Mouse (Mus musculus) heart, adult 2 months (tissue): ENCODE measurements around the gene Naa50. TPM values are rescaled to one million over a fixed set of nuclear protein-coding genes. Genes with fewer than 3 reads are reported as not detected.

ENCODE experiments used
- DNase-seq, 2 experiments: peaks; one replicate each; pipeline ENCODE4 v3.0.0; 2021
- H3K27ac ChIP-seq: fragments of 200-600 bp; 2 replicates; pipeline ENCODE4 v1.8.1; 2022
- H3K27me3 ChIP-seq: fragments of 200-500 bp; 2 replicates; pipeline ENCODE4 v1.6.1; 2012; ENCODE audit warnings: mild to moderate bottlenecking, low read length, inconsistent platforms, mixed read lengths; ENCODE audit not compliant: control insufficient read depth, insufficient read depth
- H3K36me3 ChIP-seq: fragments of 200-500 bp; 2 replicates; pipeline ENCODE4 v1.6.1; 2012; ENCODE audit warnings: low read length, inconsistent platforms; ENCODE audit not compliant: control insufficient read depth, insufficient read depth
- H3K4me1 ChIP-seq: fragments of 200-500 bp; 2 replicates; pipeline ENCODE4 v1.6.1; 2011; ENCODE audit warnings: low read length; ENCODE audit not compliant: control insufficient read depth, insufficient read depth
- H3K4me3 ChIP-seq: fragments of 200-600 bp; 2 replicates; pipeline ENCODE4 v1.8.1; 2022
- H3K79me2 ChIP-seq: fragments of 200-500 bp; replicated peaks from 2 replicates; pipeline ENCODE4 v1.6.1; 2012; ENCODE audit warnings: mild to moderate bottlenecking, inconsistent platforms, low read length, moderate library complexity, mixed read lengths; ENCODE audit not compliant: control insufficient read depth, insufficient read depth
- H3K9ac ChIP-seq: fragments of 200-500 bp; 2 replicates; pipeline ENCODE4 v1.6.1; 2012; ENCODE audit warnings: low read depth, mild to moderate bottlenecking, control low read depth, inconsistent platforms, low read length, mixed read lengths
- CTCF ChIP-seq: fragments of 200-600 bp; IDR thresholded peaks from 2 replicates; pipeline ENCODE4 v1.8.1; 2022; ENCODE audit warnings: antibody characterized with exemption, mild to moderate bottlenecking, moderate library complexity
- EP300 ChIP-seq: fragments of 200-500 bp; IDR thresholded peaks from 2 replicates; pipeline ENCODE4 v1.6.1; 2011; ENCODE audit warnings: low read depth, low read length, control low read depth; ENCODE audit not compliant: insufficient read depth
- POLR2A ChIP-seq: fragments of 200-500 bp; IDR thresholded peaks from 2 replicates; pipeline ENCODE4 v1.6.1; 2011; ENCODE audit warnings: mild to moderate bottlenecking, low read depth, low read length, control low read depth; ENCODE audit not compliant: insufficient read depth
- WGBS: fragments of 180-500 bp; shearing (Covaris S2); methylation state at CpG from one replicate; pipeline ENCODE4 v1.1.7; 2018; 5-methylcytosine and 5-hydroxymethylcytosine counted together
- intact Hi-C: fragments of 180-260 bp; cut with DNase I; formaldehyde crosslinking; loops from one replicate; pipeline ENCODE4 v1.15.1; 2025
- polyA plus RNA-seq: library from polyadenylated mRNA; depleted of rRNA; stranded (reverse); fragments of >200 nt; gene quantifications from 2 replicates; pipeline ENCODE4 v1.2.3, GENCODE M21; 2012; rRNA removed
- total RNA-seq, 2 experiments: library from RNA; stranded (reverse); gene quantifications; 2 replicates each; pipeline ENCODE4 v1.2.3; 2021

The Naa50 gene
- total and polyA plus RNA-seq, 3 experiments = 6.6 to 62.1 (median 57.6) TPM

- TF ChIP-seq CTCF (no peak), POLR2A (no peak), EP300 (no peak)
- no peak overlapping the region for H3K27ac ChIP-seq
- intact Hi-C loops = no loop called here
- H3K27me3 ChIP-seq = no peaks in the 10 kb centered on the region
- no peak for DNase-seq
- H3K36me3 ChIP-seq = peaks cover 8% of the 10 kb centered on the region; the same call in 1 of the 2 replicates
- no peaks in the 10 kb centered on the region for H3K79me2 ChIP-seq
- peaks cover 2% of the 10 kb centered on the region; the same call in 1 of the 2 replicates for H3K4me1 ChIP-seq
- no peak overlapping the region for H3K4me3 ChIP-seq
- 88% methylated on average over 7 of the region's 7 CpGs for WGBS
- no peak overlapping the region for H3K9ac ChIP-seq
These were observed 73.1 kb downstream of the Naa50 start for GRCm38 (mm10) chr16:44212703-44213102.

Other genes starting within 250 kb of the Naa50 start
- 10 to 100 TPM; 12.6 to 14.3 TPM for gene Qtrt2, start 213.0 kb upstream of the Naa50 start, total RNA-seq
- gene Qtrt2, start 213.0 kb upstream of the Naa50 start, polyA plus RNA-seq = 13.0 and 15.8 TPM in 2 replicates
- under 1 TPM; 0.27 to 0.42 TPM for gene Zdhhc23, start 160.0 kb upstream of the Naa50 start, total RNA-seq
- gene Zdhhc23, start 160.0 kb upstream of the Naa50 start, polyA plus RNA-seq = 0.25 and 0.32 TPM in 2 replicates
- gene Gramd1c, start 76.5 kb upstream of the Naa50 start, total RNA-seq = under 1 TPM; 0.37 to 0.50 TPM
- gene Gramd1c, start 76.5 kb upstream of the Naa50 start, polyA plus RNA-seq = 0.37 and 1.1 TPM in 2 replicates
- gene Atp6v1a, start 125 bp upstream of the Naa50 start, total RNA-seq = 10 to 100 TPM; 24.2 to 25.3 TPM
- gene Atp6v1a, start 125 bp upstream of the Naa50 start, polyA plus RNA-seq = 8.3 and 19.2 TPM in 2 replicates
- gene Usf3, start 33.4 kb downstream of the Naa50 start, total RNA-seq = 10 to 100 TPM; 16.5 to 21.2 TPM
- gene Usf3, start 33.4 kb downstream of the Naa50 start, polyA plus RNA-seq = 5.9 and 8.1 TPM in 2 replicates
- gene Sidt1, start 193.4 kb downstream of the Naa50 start, total RNA-seq = under 1 TPM; 0.32 to 0.37 TPM
- gene Sidt1, start 193.4 kb downstream of the Naa50 start, polyA plus RNA-seq = 0.76 and 1.3 TPM in 2 replicates
- gene Spice1, start 207.3 kb downstream of the Naa50 start, total RNA-seq = 1 to 10 TPM; 9.3 to 10.0 TPM
- gene Spice1, start 207.3 kb downstream of the Naa50 start, polyA plus RNA-seq = 4.5 and 6.5 TPM in 2 replicates